Mouse (Mus musculus): ENCODE results near the gene Ccdc187.
A peak's percentile ranks its signal among the peaks of the same experiment; 100 is the strongest.

Gene Ccdc187

GRCm38 (mm10) chr2:26214526-26214925 is 79.8 kb downstream of the Ccdc187 start:
- DNase-seq (ENCODE audit: low spot score): no peak

- no peak for DNase-seq (ENCODE audit: low spot score)
These were observed 84.8 kb downstream of the Ccdc187 start for GRCm38 (mm10) chr2:26209566-26209965.

GRCm38 (mm10) chr2:26208126-26208789 is 86.1 kb downstream of the Ccdc187 start, which contains the start of gene Lhx3:
Gene Lhx3, minus strand, starts transcription at chr2:26208289.
- DNase-seq (ENCODE audit: low spot score): peak; percentile 15

- DNase-seq (ENCODE audit: low spot score): no peak
These were observed 86.8 kb downstream of the Ccdc187 start for GRCm38 (mm10) chr2:26207559-26207958.

GRCm38 (mm10) chr2:26205761-26206160 is 88.6 kb downstream of the Ccdc187 start:
- no peak for DNase-seq (ENCODE audit: low spot score)

GRCm38 (mm10) chr2:26205126-26205525 is 89.2 kb downstream of the Ccdc187 start:
- no peak for DNase-seq (ENCODE audit: low spot score)

- DNase-seq (ENCODE audit: low spot score): no peak
These were observed 91.4 kb downstream of the Ccdc187 start for GRCm38 (mm10) chr2:26202849-26203475.

- no peak for DNase-seq (ENCODE audit: low spot score)
These were observed 92.2 kb downstream of the Ccdc187 start for GRCm38 (mm10) chr2:26201926-26202848.

GRCm38 (mm10) chr2:26198488-26198887 is 95.9 kb downstream of the Ccdc187 start:
- no peak for DNase-seq (ENCODE audit: low spot score)

GRCm38 (mm10) chr2:26194552-26195339 is 99.6 kb downstream of the Ccdc187 start:
- no peak for DNase-seq (ENCODE audit: low spot score)

Data from left cerebral cortex, adult 11 months (tissue).